Mouse (Mus musculus) liver, embryonic 14.5 days (tissue): ENCODE data around the gene Sema4a. TPM values are rescaled to one million over a fixed set of nuclear protein-coding genes. Genes with fewer than 3 reads are reported as not detected.

Experiments used
- ATAC-seq: fragments of 200-750 bp; cut with Nextera tagmentation; 2 replicates; pipeline ENCODE4 v1.8.0; 2017; ENCODE audit warnings: moderate number of reproducible peaks, mild to moderate bottlenecking, moderate library complexity; ENCODE audit not compliant: insufficient read depth
- DNase-seq, 3 experiments: peaks; one replicate each; pipeline ENCODE4 v3.0.0-alpha.2; 2012 to 2013; ENCODE audit warnings: low read depth in 3 of 3, low spot score in 3 of 3
- H3K27ac ChIP-seq: fragments of 300-500 bp; sonication (generic); 2 replicates; pipeline ENCODE4 v1.5.1; 2014; ENCODE audit warnings: moderate library complexity, mild to moderate bottlenecking, control low read depth, inconsistent platforms
- H3K27me3 ChIP-seq: fragments of 300-500 bp; sonication (generic); 2 replicates; pipeline ENCODE4 v1.6.1; 2014; ENCODE audit warnings: mild to moderate bottlenecking, low read length, moderate library complexity; ENCODE audit not compliant: control insufficient read depth, insufficient read depth
- H3K36me3 ChIP-seq: fragments of 300-500 bp; sonication (generic); replicated peaks from 2 replicates; pipeline ENCODE4 v1.6.1; 2014; ENCODE audit warnings: low read depth; ENCODE audit not compliant: control insufficient read depth, insufficient read depth
- H3K4me1 ChIP-seq, 2 experiments: fragments of 200-500 bp in 1 of 2; fragments of 300-500 bp in 1 of 2; sonication (generic) in 1 of 2; replicated peaks; 2 replicates each; pipeline ENCODE4 v1.6.1; 2012 to 2014; ENCODE audit warnings: antibody characterized with exemption in 1 of 2, inconsistent platforms in 1 of 2, low read length in 1 of 2; ENCODE audit not compliant: control insufficient read depth in 2 of 2, insufficient read depth in 2 of 2
- H3K4me2 ChIP-seq: fragments of 300-500 bp; sonication (generic); 2 replicates; pipeline ENCODE4 v1.6.1; 2014; ENCODE audit warnings: low read depth, mild to moderate bottlenecking, control low read depth, moderate library complexity
- H3K4me3 ChIP-seq, 2 experiments: fragments of 200-500 bp in 1 of 2; fragments of 300-500 bp in 1 of 2; sonication (generic) in 1 of 2; 2 replicates each; pipeline ENCODE4 v1.5.1; 2012 to 2014; ENCODE audit warnings: low read depth in 2 of 2, low read length in 2 of 2, mild to moderate bottlenecking in 2 of 2, control low read depth in 1 of 2, inconsistent platforms in 1 of 2, moderate library complexity in 1 of 2; ENCODE audit not compliant: insufficient read depth in 1 of 2
- H3K9ac ChIP-seq: fragments of 300-500 bp; sonication (generic); replicated peaks from 2 replicates; pipeline ENCODE4 v1.6.1; 2014; ENCODE audit warnings: mild to moderate bottlenecking, control low read depth, moderate library complexity
- H3K9me3 ChIP-seq: fragments of 300-500 bp; sonication (generic); 2 replicates; pipeline ENCODE4 v1.6.1; 2016; ENCODE audit warnings: low read length, mixed read lengths; ENCODE audit not compliant: control insufficient read depth
- CTCF ChIP-seq: IDR thresholded peaks from 2 replicates; pipeline ENCODE4 v1.5.1; 2016; ENCODE audit warnings: antibody characterized with exemption, low read depth, control low read depth
- EP300 ChIP-seq: IDR thresholded peaks from 2 replicates; pipeline ENCODE4 v1.6.1; 2016; ENCODE audit warnings: antibody characterized with exemption, low read depth
- WGBS: fragments of 180-500 bp; shearing (Covaris S2); extraction: QIAGEN DNeasy Blood & Tissue Kit; methylation state at CpG from one replicate; pipeline ENCODE4 v1.1.7; 2014; ENCODE audit not compliant: insufficient replicate concordance; 5-methylcytosine and 5-hydroxymethylcytosine counted together
- polyA plus RNA-seq, 2 experiments: library from polyadenylated mRNA; depleted of rRNA in 1 of 2; stranded (reverse) in 1 of 2; unstranded in 1 of 2; fragments of >200 nt; fragmentation: Nextera tagmentation in 1 of 2; extraction: Ambion mirVana in 1 of 2; gene quantifications; 2 replicates each; pipeline versions ENCODE4 v1.2.1 to v1.2.3; 2012 to 2014

Sema4a gene
- polyA plus RNA-seq, 2 experiments: 9.1 to 12.7 TPM

DNA sequence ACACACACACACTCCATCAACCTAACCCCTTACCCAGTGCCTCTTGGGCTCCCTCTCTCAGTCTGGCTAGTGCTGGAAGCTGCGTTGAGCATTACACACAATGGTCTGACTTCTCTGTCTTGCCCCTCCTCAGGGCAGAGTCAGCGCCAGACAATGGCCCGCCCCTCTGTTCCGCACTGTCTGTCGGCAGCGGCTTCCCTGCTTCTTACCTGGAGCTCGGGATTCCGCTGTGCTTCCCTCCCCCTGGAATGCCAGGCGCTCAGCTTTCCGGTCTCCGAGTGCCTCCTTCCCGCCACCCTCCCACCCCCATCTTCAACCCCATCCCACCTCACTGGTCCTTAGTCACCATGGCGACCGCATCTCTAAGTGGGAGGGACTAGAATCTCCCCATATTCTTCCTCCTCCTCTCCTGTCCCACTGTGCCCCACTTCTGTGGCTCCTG, 2.2 kb downstream of the Sema4a start:
- Histone ChIP-seq H3K4me1 (peaks cover 0 to 5% of the 10 kb centered on the region in 2 experiments; a peak in 1 of 4 replicates), H3K9ac (no peak overlapping the region), H3K27ac (no peak overlapping the region), H3K9me3 (no peaks in the 10 kb centered on the region), H3K27me3 (peaks cover 9% of the 10 kb centered on the region), H3K4me3 (no peak overlapping the region), H3K36me3 (no peaks in the 10 kb centered on the region), H3K4me2 (no peak overlapping the region)
- 7% methylated on average over 14 of the region's 14 CpGs for WGBS
- DNase-seq: no peak
- no peak for TF ChIP-seq CTCF
- no peak for ATAC-seq

DNA sequence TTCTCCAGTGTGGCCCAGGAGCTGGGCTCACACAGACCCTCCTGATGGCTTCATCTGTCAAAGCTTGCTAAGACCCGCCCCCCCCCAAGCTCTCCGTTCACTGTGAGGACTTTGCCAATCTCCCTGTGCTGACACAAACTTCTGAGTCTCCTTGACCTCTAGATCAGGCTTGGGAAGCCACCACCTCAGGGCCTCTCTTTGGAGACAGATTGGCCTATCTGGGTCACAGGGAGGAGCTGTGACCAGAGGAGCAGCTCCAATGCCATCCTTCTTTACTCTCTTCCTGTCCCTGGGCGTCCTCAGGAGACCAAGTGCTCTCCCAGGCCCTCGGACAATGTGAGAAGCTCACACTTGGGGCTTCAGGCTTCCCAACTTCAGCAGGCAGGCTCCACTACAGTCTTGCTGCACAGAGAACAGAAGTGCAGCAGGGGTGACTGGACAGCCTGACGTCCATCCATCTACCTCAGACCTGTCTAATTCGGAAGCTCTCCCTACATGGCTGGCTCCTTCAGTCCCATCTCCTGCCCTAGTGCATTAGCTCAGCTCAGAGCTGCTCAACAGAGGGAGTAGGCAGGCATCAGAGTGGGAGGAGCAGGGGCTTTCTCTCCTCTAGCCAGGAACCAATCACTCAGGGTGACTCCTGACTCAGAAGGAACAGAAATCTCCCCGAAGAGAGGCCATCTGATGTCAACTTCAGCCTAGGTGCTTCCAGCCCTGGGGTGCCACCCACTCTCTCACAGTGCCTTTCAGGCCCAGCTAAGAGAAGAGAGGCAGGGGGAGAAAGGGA, 4.0 kb downstream of the Sema4a start:
- ATAC-seq (no peak), DNase-seq (no peak)
- H3K9ac ChIP-seq: no peak overlapping the region
- H3K4me1 ChIP-seq: peaks cover 0 to 5% of the 10 kb centered on the region in 2 experiments; a peak in 1 of 4 replicates
- H3K27me3 ChIP-seq: peaks cover 11% of the 10 kb centered on the region
- 51% methylated on average over 7 of the region's 7 CpGs for WGBS
- no peaks in the 10 kb centered on the region for H3K36me3 ChIP-seq
- no peak overlapping the region for H3K4me3 ChIP-seq
- no peaks in the 10 kb centered on the region for H3K9me3 ChIP-seq
- H3K4me2 ChIP-seq: no peak overlapping the region
- no peak for TF ChIP-seq CTCF
- TF ChIP-seq EP300: no peak
- H3K27ac ChIP-seq: no peak overlapping the region

DNA sequence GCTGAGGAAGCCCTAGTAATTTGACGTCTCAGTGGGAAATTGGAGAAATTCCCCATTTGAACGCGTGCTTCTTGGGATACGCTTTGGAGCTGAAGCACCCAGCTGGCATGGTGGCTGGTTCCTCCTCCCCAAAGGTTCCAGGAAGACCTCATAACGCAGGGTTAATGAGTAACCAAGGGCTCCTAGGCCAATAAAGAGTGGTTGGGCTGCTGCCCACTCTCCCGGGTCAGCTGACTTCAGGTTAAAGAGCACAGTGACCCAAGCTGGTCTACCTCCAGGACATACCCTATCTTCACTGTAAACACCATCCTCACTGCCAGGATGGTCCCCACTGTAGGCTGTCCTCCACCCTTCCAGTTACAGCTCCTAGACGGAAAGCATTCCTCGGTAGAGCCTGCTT, 4.7 kb downstream of the Sema4a start:
- TF ChIP-seq EP300 (no peak), CTCF (no peak)
- Histone ChIP-seq H3K36me3 (no peaks in the 10 kb centered on the region), H3K27me3 (peaks cover 11% of the 10 kb centered on the region), H3K9ac (no peak overlapping the region), H3K4me1 (peaks cover 0 to 5% of the 10 kb centered on the region in 2 experiments; a peak in 1 of 4 replicates), H3K4me2 (peak overlapping the region; percentile 44; the same call in 1 of the 2 replicates), H3K27ac (no peak overlapping the region), H3K4me3 (peak overlapping the region in 1 of 2 experiments; percentile 33; a peak in 1 of 4 replicates), H3K9me3 (no peaks in the 10 kb centered on the region)
- peak in 2 of 3 experiments; percentile 33 to 42 for DNase-seq
- ATAC-seq: peak; percentile 64
- WGBS: 63% methylated on average over 8 of the region's 8 CpGs

DNA sequence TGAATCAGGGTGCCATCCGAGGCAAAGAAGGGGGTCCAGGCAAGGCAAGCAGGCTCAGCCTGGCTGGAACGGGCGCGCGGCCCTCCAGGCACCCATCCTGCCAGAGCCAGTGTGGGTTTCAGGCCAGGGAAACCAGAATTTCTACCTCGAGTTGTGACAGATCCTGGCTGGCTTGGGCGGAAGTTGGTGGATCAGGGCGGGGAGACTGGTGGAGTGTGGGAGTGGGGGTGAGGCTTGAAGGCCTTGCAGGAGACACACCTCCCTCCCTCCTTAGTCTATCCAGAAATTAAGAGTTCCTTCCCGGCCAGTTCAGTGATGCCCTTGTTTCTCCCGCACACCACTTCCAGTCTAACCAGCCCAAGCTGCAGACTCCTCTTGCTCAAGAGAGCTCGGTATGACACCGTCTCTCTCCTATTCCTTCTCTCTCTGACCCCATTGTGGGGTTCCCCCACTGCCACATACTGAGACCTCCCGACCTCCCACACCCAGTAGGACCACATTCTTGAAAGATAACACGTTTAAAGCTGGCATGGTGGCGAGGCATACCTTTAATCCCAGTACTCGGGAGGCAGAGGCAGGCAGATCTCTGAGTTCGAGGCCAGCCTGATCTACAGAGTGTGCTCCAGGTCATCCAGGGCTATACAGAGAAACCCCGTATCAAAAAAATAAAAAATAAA, 5.3 kb downstream of the Sema4a start:
- Histone ChIP-seq H3K27ac (no peak overlapping the region), H3K4me3 (peak overlapping the region; percentile 33 to 34; a peak in 3 of 4 replicates), H3K9me3 (no peaks in the 10 kb centered on the region), H3K9ac (peak overlapping the region; percentile 13; the same call in 1 of the 2 replicates), H3K4me2 (peak overlapping the region; percentile 44), H3K4me1 (peaks cover 0 to 5% of the 10 kb centered on the region in 2 experiments; a peak in 1 of 4 replicates), H3K27me3 (peaks cover 14% of the 10 kb centered on the region), H3K36me3 (no peaks in the 10 kb centered on the region)
- WGBS: 48% methylated on average over 18 of the region's 18 CpGs
- TF ChIP-seq CTCF (no peak), EP300 (no peak)
- DNase-seq: no peak
- no peak for ATAC-seq
